Mouse (Mus musculus) midbrain, embryonic 14.5 days (tissue): ENCODE data around the gene Steap2. TPM values are rescaled to one million over a fixed set of nuclear protein-coding genes. Genes with fewer than 3 reads are reported as not detected.

Experiments
- ATAC-seq: fragments of 200-750 bp; cut with Nextera tagmentation; 2 replicates; pipeline ENCODE4 v1.8.0; 2017; ENCODE audit warnings: moderate number of reproducible peaks, moderate library complexity; ENCODE audit not compliant: low FRiP score, low TSS enrichment
- DNase-seq: peaks from one replicate; pipeline ENCODE4 v3.0.0-alpha.2; 2015
- H3K27ac ChIP-seq: fragments of 300-500 bp; sonication (generic); replicated peaks from 2 replicates; pipeline ENCODE4 v1.5.1; 2014; ENCODE audit warnings: mild to moderate bottlenecking, low read depth, low read length, moderate library complexity
- H3K27me3 ChIP-seq: fragments of 300-500 bp; sonication (generic); 2 replicates; pipeline ENCODE4 v1.6.1; 2014; ENCODE audit warnings: low read length, control low read depth, mixed read lengths; ENCODE audit not compliant: control insufficient read depth, insufficient read depth
- H3K36me3 ChIP-seq: fragments of 300-500 bp; sonication (generic); 2 replicates; pipeline ENCODE4 v1.6.1; 2014; ENCODE audit warnings: low read length, control low read depth; ENCODE audit not compliant: control insufficient read depth, insufficient read depth
- H3K4me1 ChIP-seq: fragments of 300-500 bp; sonication (generic); 2 replicates; pipeline ENCODE4 v1.6.1; 2014; ENCODE audit warnings: mild to moderate bottlenecking, antibody characterized with exemption, low read length, control low read depth; ENCODE audit not compliant: control insufficient read depth, insufficient read depth
- H3K4me2 ChIP-seq: fragments of 300-500 bp; sonication (generic); 2 replicates; pipeline ENCODE4 v1.6.1; 2014; ENCODE audit warnings: mild to moderate bottlenecking, low read length, moderate library complexity
- H3K4me3 ChIP-seq: fragments of 300-500 bp; sonication (generic); replicated peaks from 2 replicates; pipeline ENCODE4 v1.5.1; 2014; ENCODE audit warnings: low read depth, low read length
- H3K9ac ChIP-seq: fragments of 300-500 bp; sonication (generic); replicated peaks from 2 replicates; pipeline ENCODE4 v1.6.1; 2014; ENCODE audit warnings: mild to moderate bottlenecking, low read length, moderate library complexity
- H3K9me3 ChIP-seq: fragments of 300-500 bp; sonication (generic); 2 replicates; pipeline ENCODE4 v1.6.1; 2016; ENCODE audit warnings: low read length, control low read depth, mixed read lengths; ENCODE audit not compliant: control insufficient read depth
- WGBS: fragments of 180-500 bp; shearing (Covaris S2); extraction: QIAGEN DNeasy Blood & Tissue Kit; methylation state at CpG from one replicate; pipeline ENCODE4 v1.1.7; 2014; 5-methylcytosine and 5-hydroxymethylcytosine counted together
- polyA plus RNA-seq: library from polyadenylated mRNA; unstranded; fragments of >200 nt; fragmentation: Nextera tagmentation; extraction: Ambion mirVana; gene quantifications from 2 replicates; pipeline ENCODE4 v1.2.1, GENCODE M21; 2014

Gene Steap2
- polyA plus RNA-seq, 1 experiment from 2014 or later = 6.2 TPM

DNA sequence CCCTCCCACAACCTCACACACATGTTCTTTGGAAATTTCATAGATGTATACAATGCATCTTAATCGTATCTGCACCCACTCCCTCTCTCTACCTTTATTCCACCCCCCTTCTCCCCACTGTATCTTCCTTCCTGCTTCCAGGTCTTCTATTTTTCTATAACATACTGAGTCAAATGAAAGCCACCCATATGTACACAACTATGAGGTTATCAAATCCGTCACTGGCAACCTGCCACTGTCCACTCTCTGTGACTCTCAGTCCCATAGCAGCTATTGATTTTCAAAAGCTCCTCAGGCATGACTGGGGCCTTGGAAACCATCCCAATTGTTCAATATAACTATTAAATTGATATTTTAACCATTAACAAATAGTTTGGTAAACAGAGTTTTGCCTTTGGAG lies 36.4 kb downstream of the Steap2 start:
- no peak overlapping the region for H3K4me3 ChIP-seq
- no peaks in the 10 kb centered on the region for H3K36me3 ChIP-seq
- 80% methylated on average over 2 of the region's 2 CpGs for WGBS
- no peak overlapping the region for H3K4me2 ChIP-seq
- H3K27me3 ChIP-seq = no peaks in the 10 kb centered on the region
- H3K9me3 ChIP-seq = no peaks in the 10 kb centered on the region
- no peak overlapping the region for H3K27ac ChIP-seq
- no peak overlapping the region for H3K9ac ChIP-seq
- ATAC-seq = no peak
- no peaks in the 10 kb centered on the region for H3K4me1 ChIP-seq
- DNase-seq = no peak

DNA sequence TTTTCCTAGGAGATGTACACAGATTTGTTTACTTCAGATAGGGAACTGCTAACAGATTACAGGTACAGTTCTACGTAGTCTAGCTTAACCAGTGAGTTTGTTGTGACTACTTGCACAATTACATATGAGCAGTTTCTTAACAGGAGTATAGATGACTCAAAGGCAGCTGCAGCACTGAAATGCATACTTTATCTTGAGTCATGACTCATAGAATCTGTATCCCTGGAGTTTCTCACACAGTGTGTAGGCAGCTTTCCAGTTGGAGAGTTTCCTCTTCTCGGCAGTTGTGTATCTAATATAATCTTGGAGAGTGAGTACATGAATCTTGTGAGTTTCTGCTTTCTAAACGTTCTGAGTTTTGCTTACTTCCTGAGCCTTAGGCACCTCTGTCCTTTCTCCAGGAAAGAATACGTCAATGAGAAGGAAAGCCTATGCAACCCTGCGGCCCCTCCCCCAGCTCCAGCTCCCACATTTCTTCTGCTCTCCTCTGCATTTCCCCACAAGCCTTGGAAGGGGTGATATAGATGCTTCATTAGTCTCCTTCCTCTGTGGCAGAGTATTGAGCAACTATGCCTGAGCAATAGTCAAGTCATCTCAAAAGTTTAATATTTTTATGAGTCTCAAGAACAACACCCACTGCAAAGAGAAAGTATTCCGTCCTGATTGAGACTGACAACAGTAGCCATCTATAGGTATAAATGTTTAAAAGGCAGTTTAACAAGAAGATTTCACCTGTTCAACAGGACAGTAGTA lies 45.4 kb downstream of the Steap2 start:
- DNase-seq = no peak
- no peak overlapping the region for H3K4me2 ChIP-seq
- H3K4me3 ChIP-seq = no peak overlapping the region
- no peaks in the 10 kb centered on the region for H3K36me3 ChIP-seq
- H3K27ac ChIP-seq = no peak overlapping the region
- no peaks in the 10 kb centered on the region for H3K27me3 ChIP-seq
- no peak overlapping the region for H3K9ac ChIP-seq
- 78% methylated on average over 6 of the region's 6 CpGs for WGBS
- ATAC-seq = no peak
- no peaks in the 10 kb centered on the region for H3K9me3 ChIP-seq
- H3K4me1 ChIP-seq = no peaks in the 10 kb centered on the region

GRCm38 (mm10) chr5:5646173-5646572 lies 48.2 kb downstream of the Steap2 start:
- WGBS = 13% methylated on average over 1 of the region's 1 CpGs

DNA sequence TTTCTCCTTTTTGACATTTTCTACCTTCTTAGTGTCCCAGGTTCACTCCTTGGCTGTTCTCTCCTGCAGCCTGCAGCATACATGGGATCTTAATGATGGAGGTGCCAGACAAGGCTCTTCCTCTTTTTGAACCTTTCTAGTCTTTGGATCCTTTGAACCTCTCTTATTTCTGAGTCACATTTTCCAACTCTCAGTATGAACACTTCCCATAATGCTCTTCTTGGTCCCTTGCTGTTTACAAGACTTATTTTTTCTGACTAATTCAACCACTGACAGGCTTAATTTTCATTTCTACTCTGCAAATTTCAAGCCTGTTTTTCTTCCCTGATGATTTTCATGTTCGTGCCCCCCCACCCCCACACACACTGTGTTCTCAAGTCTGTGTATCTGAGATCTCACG lies 55.9 kb downstream of the Steap2 start:
- Histone ChIP-seq H3K9me3 (no peaks in the 10 kb centered on the region), H3K4me2 (no peak overlapping the region), H3K27me3 (no peaks in the 10 kb centered on the region), H3K9ac (no peak overlapping the region), H3K36me3 (no peaks in the 10 kb centered on the region), H3K4me1 (no peaks in the 10 kb centered on the region), H3K4me3 (no peak overlapping the region), H3K27ac (no peak overlapping the region)
- ATAC-seq = no peak
- DNase-seq = no peak
- WGBS = 61% methylated on average over 2 of the region's 2 CpGs

More at GRCm38 (mm10) chr5:5646173-5646572, 48.2 kb downstream of the Steap2 start:
- H3K36me3 ChIP-seq = no peaks in the 10 kb centered on the region
- no peaks in the 10 kb centered on the region for H3K27me3 ChIP-seq
- H3K9ac ChIP-seq = no peak overlapping the region
- H3K4me2 ChIP-seq = no peak overlapping the region
- DNase-seq = peak; percentile 78
- no peaks in the 10 kb centered on the region for H3K4me1 ChIP-seq
- H3K4me3 ChIP-seq = no peak overlapping the region
- no peak overlapping the region for H3K27ac ChIP-seq
- peak; percentile 50; the same call in 1 of the 2 replicates for ATAC-seq
- H3K9me3 ChIP-seq = no peaks in the 10 kb centered on the region

DNA sequence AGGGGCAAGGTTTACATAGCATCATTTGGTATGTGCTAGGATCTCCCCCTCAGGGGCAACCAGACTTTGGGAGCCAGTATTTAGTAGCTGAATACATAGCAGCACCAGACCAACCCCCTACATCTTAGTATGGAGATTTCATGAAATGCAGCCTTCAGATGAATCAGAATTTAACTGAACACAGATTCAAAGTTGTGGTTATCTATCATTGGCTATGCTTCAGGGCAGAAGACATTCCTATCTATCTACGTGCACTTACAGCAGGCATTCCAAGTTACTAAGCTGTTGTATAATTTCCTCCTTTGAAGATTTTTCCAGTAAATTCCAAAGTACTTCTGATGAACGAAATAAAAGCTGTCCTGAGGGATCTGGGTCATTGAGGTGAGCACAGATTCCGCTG lies 68.9 kb downstream of the Steap2 start:
- H3K27ac ChIP-seq = no peak overlapping the region
- H3K4me3 ChIP-seq = no peak overlapping the region
- no peak for DNase-seq
- no peak overlapping the region for H3K4me2 ChIP-seq
- H3K4me1 ChIP-seq = no peaks in the 10 kb centered on the region
- no peaks in the 10 kb centered on the region for H3K36me3 ChIP-seq
- no peaks in the 10 kb centered on the region for H3K27me3 ChIP-seq
- no peak for ATAC-seq
- H3K9me3 ChIP-seq = no peaks in the 10 kb centered on the region
- WGBS = 85% methylated on average over 3 of the region's 3 CpGs
- no peak overlapping the region for H3K9ac ChIP-seq

DNA sequence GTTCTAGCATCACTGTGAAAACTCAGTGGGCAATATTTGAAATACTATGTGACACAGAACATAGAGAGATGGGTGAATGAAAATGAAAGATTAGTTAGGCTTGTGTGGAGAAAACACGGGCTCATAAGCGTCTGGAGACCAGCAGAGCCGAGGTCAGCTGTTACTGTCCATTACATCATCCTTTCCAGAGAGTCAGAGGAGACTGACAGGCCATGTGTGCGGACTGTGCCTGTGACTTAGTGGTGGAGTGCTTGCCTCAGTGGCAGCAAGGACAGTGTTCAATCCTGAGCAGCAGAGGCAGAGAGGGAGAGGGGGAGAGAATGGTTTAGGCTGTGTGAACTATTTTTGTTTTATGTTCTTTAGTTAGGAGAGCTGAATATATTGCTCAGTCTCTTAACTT lies 76.0 kb downstream of the Steap2 start:
- Histone ChIP-seq H3K4me3 (no peak overlapping the region), H3K9me3 (no peaks in the 10 kb centered on the region), H3K9ac (no peak overlapping the region), H3K4me1 (no peaks in the 10 kb centered on the region), H3K4me2 (no peak overlapping the region), H3K27me3 (no peaks in the 10 kb centered on the region), H3K36me3 (no peaks in the 10 kb centered on the region), H3K27ac (no peak overlapping the region)
- ATAC-seq (no peak), DNase-seq (no peak)
- 77% methylated on average over 4 of the region's 4 CpGs for WGBS

Other genes with a start within 250 kb of the Steap2 start
- not detected in 2 replicates for gene 1700015F17Rik, start 215.4 kb downstream of the Steap2 start, polyA plus RNA-seq
- gene Cldn12, start 179.6 kb downstream of the Steap2 start, polyA plus RNA-seq = 13.9 and 19.1 TPM in 2 replicates
- gene Gtpbp10, start 135.0 kb downstream of the Steap2 start, polyA plus RNA-seq = 20.6 and 26.9 TPM in 2 replicates
- 10.3 and 12.5 TPM in 2 replicates for gene Gm8773, start 120.8 kb downstream of the Steap2 start, polyA plus RNA-seq
- gene Cfap69, start 30.3 kb downstream of the Steap2 start, polyA plus RNA-seq = 8.8 and 12.3 TPM in 2 replicates
- gene Steap1, start 54.7 kb upstream of the Steap2 start, polyA plus RNA-seq = 0.59 and 0.68 TPM in 2 replicates